Comparison of ENCODE assay signal across 19 mouse cellular contexts in the genomic region with DNA sequence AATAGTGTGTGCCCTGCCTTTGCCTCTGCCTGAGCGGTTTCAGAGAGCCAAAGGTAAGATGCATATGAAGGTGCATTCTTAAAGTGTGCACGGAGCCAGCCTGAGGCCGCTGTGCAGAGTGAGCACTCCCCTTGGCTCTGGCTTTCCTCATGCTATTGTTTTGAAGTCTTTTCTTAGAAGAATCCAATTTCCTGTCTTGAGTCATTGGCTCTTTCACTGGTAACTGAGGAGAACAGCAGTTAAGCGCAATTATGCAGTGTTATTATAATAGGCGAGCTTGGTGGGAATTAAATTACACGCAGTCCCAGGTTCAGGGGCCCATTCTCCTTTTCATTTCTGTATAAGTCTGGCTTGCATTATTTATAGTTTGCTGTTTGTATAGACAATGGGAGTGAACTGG. TPM values are rescaled to one million over a fixed set of nuclear protein-coding genes. Genes with fewer than 3 reads are reported as not detected.
DNase-seq lines count a peak whose midpoint lies in the region; ATAC-seq and TF ChIP-seq lines count a peak whose summit lies in the region.
"Had no signal": no experiment of that assay in that cellular context is flagged by ENCODE, and none has a peak within 500 bp of the region (broad histone marks: within the 10 kb centered on the region; RNA-seq: fewer than 3 reads in every experiment).

No protein-coding gene starts in this region.

- ATAC-seq in midbrain, embryonic 15.5 days (replicated peaks): 0 out of 2 replicates have a peak, but pooled peaks have one; percentile 14
- ATAC-seq in midbrain, embryonic 13.5 days: no peak
- peak; percentile 22; the same call in 1 of the 2 replicates for ATAC-seq in embryonic facial prominence, embryonic 11.5 days (replicated peaks; ENCODE audit: insufficient number of reproducible peaks, low FRiP score, low TSS enrichment, low read depth)
- peak; percentile 19; the same call in 1 of the 2 replicates for ATAC-seq in forebrain, embryonic 14.5 days
- ATAC-seq in limb, embryonic 13.5 days (ENCODE audit: low FRiP score, low read depth): peak; percentile 57; the same call in 1 of the 2 replicates

- no peak overlapping the region for H3K4me3 ChIP-seq in midbrain, embryonic 15.5 days
- H3K4me3 ChIP-seq in midbrain, embryonic 13.5 days (replicated peaks): no peak overlapping the region
- no peak overlapping the region for H3K4me3 ChIP-seq in embryonic facial prominence, embryonic 11.5 days (ENCODE audit: low read depth, low read length)
- H3K4me3 ChIP-seq in forebrain, embryonic 14.5 days (ENCODE audit: low read depth, low read length): no peak overlapping the region
- no peak overlapping the region for H3K4me3 ChIP-seq in limb, embryonic 13.5 days
- no peak overlapping the region for H3K4me3 ChIP-seq in cerebellum, adult 2 months (replicated peaks; ENCODE audit: insufficient read depth, low read depth, low read length)
- H3K4me3 ChIP-seq: heart, embryonic 13.5 days had no signal

- peak; percentile 35 for DNase-seq in embryonic facial prominence, embryonic 11.5 days (ENCODE audit: low spot score)
- no peak for DNase-seq in forebrain, embryonic 14.5 days (ENCODE audit: low spot score)
- DNase-seq in cerebellum, adult 2 months: no peak
- DNase-seq in kidney, postnatal 25 days: no peak
- DNase-seq in cerebellum, postnatal 10 days: no peak
- DNase-seq: adrenal gland, postnatal 14 days; cerebellum, postnatal 25 days; heart, postnatal 4 days; kidney, adult 2 months; lung, embryonic 14.5 days; right cerebral cortex, adult 18-20 months; thymus, postnatal 36 days had no signal

- WGBS in midbrain, embryonic 15.5 days: 48% methylated on average over 6 of the region's 6 CpGs
- 58% methylated on average over 6 of the region's 6 CpGs for WGBS in midbrain, embryonic 13.5 days
- 58% methylated on average over 6 of the region's 6 CpGs for WGBS in embryonic facial prominence, embryonic 11.5 days
- 15% methylated on average over 6 of the region's 6 CpGs for WGBS in forebrain, embryonic 14.5 days
- 40% methylated on average over 6 of the region's 6 CpGs for WGBS in limb, embryonic 13.5 days
- 76% methylated on average over 6 of the region's 6 CpGs for WGBS in cerebellum, adult 2 months

- no peak overlapping the region for H3K9ac ChIP-seq in midbrain, embryonic 15.5 days
- H3K9ac ChIP-seq in midbrain, embryonic 13.5 days (replicated peaks): no peak overlapping the region
- H3K9ac ChIP-seq in embryonic facial prominence, embryonic 11.5 days (replicated peaks; ENCODE audit: low read length): 0 out of 2 replicates have a peak overlapping the region, but pooled peaks have one; percentile 25
- no peak overlapping the region for H3K9ac ChIP-seq in forebrain, embryonic 14.5 days (ENCODE audit: low read length)
- peak overlapping the region; percentile 25; the same call in 1 of the 2 replicates for H3K9ac ChIP-seq in limb, embryonic 13.5 days
- H3K9ac ChIP-seq: heart, embryonic 13.5 days; lung, embryonic 14.5 days had no signal

- H3K27ac ChIP-seq in midbrain, embryonic 15.5 days: no peak overlapping the region
- no peak overlapping the region for H3K27ac ChIP-seq in midbrain, embryonic 13.5 days
- peak overlapping the region; percentile 35 for H3K27ac ChIP-seq in embryonic facial prominence, embryonic 11.5 days (replicated peaks; ENCODE audit: low read depth, low read length)
- H3K27ac ChIP-seq in forebrain, embryonic 14.5 days (ENCODE audit: low read depth, low read length): no peak overlapping the region
- H3K27ac ChIP-seq in limb, embryonic 13.5 days: peak overlapping the region; percentile 48; the same call in 1 of the 2 replicates
- H3K27ac ChIP-seq in cerebellum, adult 2 months (ENCODE audit: insufficient read depth, low read length): no peak overlapping the region
- H3K27ac ChIP-seq: heart, embryonic 13.5 days; macrophage had no signal

- no peak for TF ChIP-seq CTCF in cerebellum, adult 2 months (IDR thresholded peaks at IDR 0.05; ENCODE audit: borderline replicate concordance, insufficient read depth, low read depth, low read length)

- H3K9me3 ChIP-seq in midbrain, embryonic 15.5 days: no peaks in the 10 kb centered on the region
- H3K9me3 ChIP-seq in midbrain, embryonic 13.5 days: no peaks in the 10 kb centered on the region
- no peaks in the 10 kb centered on the region for H3K9me3 ChIP-seq in embryonic facial prominence, embryonic 11.5 days (replicated peaks; ENCODE audit: control insufficient read depth, low read length)
- no peaks in the 10 kb centered on the region for H3K9me3 ChIP-seq in forebrain, embryonic 14.5 days (replicated peaks; ENCODE audit: control insufficient read depth, low read length)
- no peaks in the 10 kb centered on the region for H3K9me3 ChIP-seq in limb, embryonic 13.5 days
- H3K9me3 ChIP-seq: G1E; heart, embryonic 13.5 days had no signal

- no peaks in the 10 kb centered on the region for H3K27me3 ChIP-seq in midbrain, embryonic 15.5 days (replicated peaks)
- no peaks in the 10 kb centered on the region for H3K27me3 ChIP-seq in midbrain, embryonic 13.5 days
- no peaks in the 10 kb centered on the region for H3K27me3 ChIP-seq in embryonic facial prominence, embryonic 11.5 days (ENCODE audit: control insufficient read depth, insufficient read depth, low read length)
- no peaks in the 10 kb centered on the region for H3K27me3 ChIP-seq in forebrain, embryonic 14.5 days (replicated peaks; ENCODE audit: control insufficient read depth, insufficient read depth, low read length)
- no peaks in the 10 kb centered on the region for H3K27me3 ChIP-seq in limb, embryonic 13.5 days
- no peaks in the 10 kb centered on the region for H3K27me3 ChIP-seq in cerebellum, adult 2 months (ENCODE audit: control insufficient read depth, insufficient read depth, low read length)
- H3K27me3 ChIP-seq: heart, embryonic 13.5 days had no signal

- H3K4me2 ChIP-seq in midbrain, embryonic 15.5 days: no peak overlapping the region
- no peak overlapping the region for H3K4me2 ChIP-seq in midbrain, embryonic 13.5 days (replicated peaks)
- H3K4me2 ChIP-seq in embryonic facial prominence, embryonic 11.5 days (ENCODE audit: low read depth, low read length): no peak overlapping the region
- H3K4me2 ChIP-seq in forebrain, embryonic 14.5 days (ENCODE audit: low read length): no peak overlapping the region
- no peak overlapping the region for H3K4me2 ChIP-seq in limb, embryonic 13.5 days (replicated peaks)
- H3K4me2 ChIP-seq: heart, embryonic 13.5 days; liver, embryonic 11.5 days; lung, embryonic 14.5 days had no signal

- no peaks in the 10 kb centered on the region for H3K4me1 ChIP-seq in midbrain, embryonic 15.5 days
- H3K4me1 ChIP-seq in midbrain, embryonic 13.5 days (replicated peaks): peaks cover 10% of the 10 kb centered on the region; the same call in 1 of the 2 replicates
- H3K4me1 ChIP-seq in embryonic facial prominence, embryonic 11.5 days (ENCODE audit: control insufficient read depth, insufficient read depth, low read length): no peaks in the 10 kb centered on the region; the same call in none of the 2 replicates
- no peaks in the 10 kb centered on the region for H3K4me1 ChIP-seq in forebrain, embryonic 14.5 days (ENCODE audit: control insufficient read depth, insufficient read depth, low read length)
- peaks cover 25% of the 10 kb centered on the region for H3K4me1 ChIP-seq in limb, embryonic 13.5 days
- H3K4me1 ChIP-seq in cerebellum, adult 2 months (ENCODE audit: control insufficient read depth, insufficient read depth, low read length): no peaks in the 10 kb centered on the region

- H3K36me3 ChIP-seq in midbrain, embryonic 15.5 days (replicated peaks): peaks cover 12% of the 10 kb centered on the region
- peaks cover 40% of the 10 kb centered on the region for H3K36me3 ChIP-seq in midbrain, embryonic 13.5 days
- no peaks in the 10 kb centered on the region; the same call in 1 of the 2 replicates for H3K36me3 ChIP-seq in embryonic facial prominence, embryonic 11.5 days (replicated peaks; ENCODE audit: control insufficient read depth, insufficient read depth, low read depth, low read length)
- peaks cover 44% of the 10 kb centered on the region for H3K36me3 ChIP-seq in forebrain, embryonic 14.5 days (ENCODE audit: control insufficient read depth, insufficient read depth, low read length)
- peaks cover 49% of the 10 kb centered on the region for H3K36me3 ChIP-seq in limb, embryonic 13.5 days

- no peak for TF ChIP-seq POLR2A in cerebellum, adult 2 months (IDR thresholded peaks at IDR 0.05; ENCODE audit: borderline replicate concordance, insufficient read depth, low read length)

RNA-seq across cellular contexts. Expression of gene Ccdc93, which starts 21.6 kb away (rescaled TPM):
- 11.5 and 14.8 TPM in 2 replicates for polyA plus RNA-seq in midbrain, embryonic 15.5 days (2015; fragmentation: Nextera tagmentation; extraction: Ambion mirVana)
- 11.4 and 12.2 TPM in 2 replicates for polyA plus RNA-seq in midbrain, embryonic 13.5 days (2015; fragmentation: Nextera tagmentation; extraction: Ambion mirVana)
- polyA plus RNA-seq in embryonic facial prominence, embryonic 11.5 days (2014; fragmentation: Nextera tagmentation; extraction: Ambion mirVana): 8.9 and 10.5 TPM in 2 replicates
- 5.8 and 8.2 TPM in 2 replicates for polyA plus RNA-seq in forebrain, embryonic 14.5 days (2014; fragmentation: Nextera tagmentation; extraction: Ambion mirVana)
- polyA plus RNA-seq in limb, embryonic 13.5 days (2015; fragmentation: Nextera tagmentation; extraction: Ambion mirVana): 12.6 and 16.3 TPM in 2 replicates
- 16.4 and 16.5 TPM in 2 replicates for polyA plus RNA-seq in cerebellum, adult 2 months (2012; rRNA removed)

Comparison
In these comparisons a context has a peak if more than half of its experiments do, and no peak if none do; other contexts are left out.
1. H3K27ac ChIP-seq: peak in embryonic facial prominence, embryonic 11.5 days (single experiment) and limb, embryonic 13.5 days (single experiment); none in midbrain, embryonic 15.5 days (single experiment), midbrain, embryonic 13.5 days (single experiment), forebrain, embryonic 14.5 days (single experiment) and cerebellum, adult 2 months (single experiment).
2. H3K9ac ChIP-seq: peak in embryonic facial prominence, embryonic 11.5 days (single experiment) and limb, embryonic 13.5 days (single experiment); none in midbrain, embryonic 15.5 days (single experiment), midbrain, embryonic 13.5 days (single experiment) and forebrain, embryonic 14.5 days (single experiment).